Mouse (Mus musculus) MEL (cell line): ENCODE measurements around the gene Brinp1. TPM values are rescaled to one million over a fixed set of nuclear protein-coding genes. Genes with fewer than 3 reads are reported as not detected.

Source experiments
- DNase-seq: peaks from one replicate; pipeline ENCODE4 v3.0.0; 2011; ENCODE audit warnings: low read depth, low spot score
- H3K27ac ChIP-seq: 2 replicates; pipeline ENCODE4 v1.5.1; 2012; ENCODE audit warnings: low read depth, mild to moderate bottlenecking, control low read depth, low read length, moderate library complexity; ENCODE audit not compliant: control insufficient read depth
- H3K27me3 ChIP-seq, 2 experiments: fragments of 150-350 bp in 1 of 2; sonication (generic) in 1 of 2; 2 replicates each; pipeline ENCODE4 v1.6.1; 2012; ENCODE audit warnings: low read length in 2 of 2, mild to moderate bottlenecking in 2 of 2, improper control_type of control experiment in 1 of 2, moderate library complexity in 1 of 2; ENCODE audit not compliant: insufficient read depth in 2 of 2, control insufficient read depth in 1 of 2
- H3K36me3 ChIP-seq, 2 experiments: 2 replicates each; pipeline ENCODE4 v1.6.1; 2012 to 2014; ENCODE audit warnings: low read length in 2 of 2, improper control_type of control experiment in 1 of 2, inconsistent platforms in 1 of 2, mild to moderate bottlenecking in 1 of 2; ENCODE audit not compliant: insufficient read depth in 2 of 2, control insufficient read depth in 1 of 2
- H3K4me1 ChIP-seq, 2 experiments: fragments of 150-350 bp in 1 of 2; sonication (generic) in 1 of 2; 2 replicates each; pipeline ENCODE4 v1.6.1; 2012; ENCODE audit warnings: low read length in 2 of 2, improper control_type of control experiment in 1 of 2, mild to moderate bottlenecking in 1 of 2; ENCODE audit not compliant: insufficient read depth in 2 of 2, control insufficient read depth in 1 of 2
- H3K4me3 ChIP-seq, 2 experiments: fragments of 150-350 bp in 1 of 2; sonication (generic) in 1 of 2; 2 replicates each; pipeline ENCODE4 v1.5.1; 2012; ENCODE audit warnings: low read depth in 2 of 2, low read length in 2 of 2, mild to moderate bottlenecking in 2 of 2, moderate library complexity in 2 of 2, control low read depth in 1 of 2, improper control_type of control experiment in 1 of 2; ENCODE audit not compliant: control insufficient read depth in 1 of 2, insufficient read depth in 1 of 2
- H3K79me2 ChIP-seq: 2 replicates; pipeline ENCODE4 v1.6.1; 2012; ENCODE audit warnings: mild to moderate bottlenecking, low read length, moderate library complexity; ENCODE audit not compliant: control insufficient read depth, poor library complexity, insufficient read depth
- H3K9ac ChIP-seq: 2 replicates; pipeline ENCODE4 v1.6.1; 2012; ENCODE audit warnings: low read depth, mild to moderate bottlenecking, control low read depth, low read length, moderate library complexity; ENCODE audit not compliant: control insufficient read depth, poor library complexity, severe bottlenecking
- H3K9me3 ChIP-seq: fragments of 150-350 bp; sonication (generic); replicated peaks from 2 replicates; pipeline ENCODE4 v1.6.1; 2012; ENCODE audit warnings: mild to moderate bottlenecking, low read length, improper control_type of control experiment, moderate library complexity; ENCODE audit not compliant: insufficient read depth
- BHLHE40 ChIP-seq: IDR thresholded peaks from 2 replicates; pipeline ENCODE4 v1.6.1; 2012; ENCODE audit warnings: low read depth, mild to moderate bottlenecking, inconsistent platforms, low read length, improper control_type of control experiment, borderline replicate concordance
- CHD1 ChIP-seq: IDR thresholded peaks from 2 replicates; pipeline ENCODE4 v1.6.1; 2012; ENCODE audit warnings: low read depth, mild to moderate bottlenecking, inconsistent platforms, low read length, improper control_type of control experiment
- CTCF ChIP-seq, 3 experiments: IDR thresholded peaks in 2 of 3; conservative IDR thresholded peaks in 1 of 3; 2 replicates each; pipeline ENCODE4 v1.5.1; 2011 to 2012; ENCODE audit warnings: low read length in 3 of 3, low read depth in 2 of 3, mild to moderate bottlenecking in 2 of 3, improper control_type of control experiment in 1 of 3, inconsistent platforms in 1 of 3, mixed read lengths in 1 of 3, moderate library complexity in 1 of 3; ENCODE audit not compliant: control insufficient read depth in 1 of 3, insufficient read depth in 1 of 3, poor library complexity in 1 of 3, severe bottlenecking in 1 of 3
- ELF1 ChIP-seq: IDR thresholded peaks from 2 replicates; pipeline ENCODE4 v1.6.1; 2014; ENCODE audit warnings: low read depth, mild to moderate bottlenecking, inconsistent platforms, low read length, improper control_type of control experiment, moderate library complexity
- HCFC1 ChIP-seq: IDR thresholded peaks from 2 replicates; pipeline ENCODE4 v1.6.1; 2012; ENCODE audit warnings: low read depth, mild to moderate bottlenecking, inconsistent platforms, low read length, improper control_type of control experiment, moderate library complexity
- JUND ChIP-seq: IDR thresholded peaks from 2 replicates; pipeline ENCODE4 v1.6.1; 2011; ENCODE audit warnings: low read depth, mild to moderate bottlenecking, improper control_type of control experiment, low read length
- KAT2A ChIP-seq: conservative IDR thresholded peaks from 2 replicates; pipeline ENCODE4 v1.6.1; 2012; ENCODE audit warnings: low read depth, low read length, improper control_type of control experiment, inconsistent platforms
- MAFK ChIP-seq: IDR thresholded peaks from 2 replicates; pipeline ENCODE4 v1.6.1; 2011; ENCODE audit warnings: low read depth, mild to moderate bottlenecking, low read length, improper control_type of control experiment, borderline replicate concordance
- MAX ChIP-seq: IDR thresholded peaks from 2 replicates; pipeline ENCODE4 v1.6.1; 2011; ENCODE audit warnings: low read length, improper control_type of control experiment
- MAZ ChIP-seq: IDR thresholded peaks from 2 replicates; pipeline ENCODE4 v1.6.1; 2012; ENCODE audit warnings: low read depth, mild to moderate bottlenecking, inconsistent platforms, low read length, improper control_type of control experiment
- MEF2A ChIP-seq: IDR thresholded peaks from 2 replicates; pipeline ENCODE4 v1.6.1; 2014; ENCODE audit warnings: low read depth, mild to moderate bottlenecking, inconsistent platforms, low read length, improper control_type of control experiment; ENCODE audit not compliant: poor library complexity, insufficient replicate concordance, severe bottlenecking; ENCODE audit errors: extremely low read depth
- MXI1 ChIP-seq: IDR thresholded peaks from 2 replicates; pipeline ENCODE4 v1.6.1; 2011; ENCODE audit warnings: mild to moderate bottlenecking, low read depth, low read length, improper control_type of control experiment
- MYC ChIP-seq: IDR thresholded peaks from 2 replicates; pipeline ENCODE4 v1.6.1; 2011; ENCODE audit warnings: low read depth, mild to moderate bottlenecking, low read length, improper control_type of control experiment, moderate library complexity
- NRF1 ChIP-seq: IDR thresholded peaks from 2 replicates; pipeline ENCODE4 v1.6.1; 2014; ENCODE audit warnings: low read depth, mild to moderate bottlenecking, inconsistent platforms, low read length, improper control_type of control experiment, moderate library complexity; ENCODE audit not compliant: poor library complexity, insufficient read depth, severe bottlenecking
- POLR2A ChIP-seq, 2 experiments: IDR thresholded peaks; 2 replicates each; pipeline ENCODE4 v1.6.1; 2011 to 2012; ENCODE audit warnings: low read length in 2 of 2, mild to moderate bottlenecking in 2 of 2, control low read depth in 1 of 2, improper control_type of control experiment in 1 of 2, low read depth in 1 of 2, moderate library complexity in 1 of 2; ENCODE audit not compliant: control insufficient read depth in 1 of 2, insufficient read depth in 1 of 2, poor library complexity in 1 of 2
- POLR2AphosphoS2 ChIP-seq: IDR thresholded peaks from 2 replicates; pipeline ENCODE4 v1.6.1; 2011; ENCODE audit warnings: low read length, improper control_type of control experiment
- POLR2AphosphoS5 ChIP-seq: IDR thresholded peaks from 2 replicates; pipeline ENCODE4 v1.6.1; 2012; ENCODE audit warnings: low read depth, borderline replicate concordance, mild to moderate bottlenecking, inconsistent platforms, low read length, moderate library complexity, mixed read lengths
- RAD21 ChIP-seq: IDR thresholded peaks from 2 replicates; pipeline ENCODE4 v1.6.1; 2011; ENCODE audit warnings: mild to moderate bottlenecking, low read depth, low read length, improper control_type of control experiment
- RCOR1 ChIP-seq: IDR thresholded peaks from 2 replicates; pipeline ENCODE4 v1.6.1; 2012; ENCODE audit warnings: low read depth, mild to moderate bottlenecking, inconsistent platforms, low read length, improper control_type of control experiment
- SIN3A ChIP-seq: IDR thresholded peaks from 2 replicates; pipeline ENCODE4 v1.6.1; 2012; ENCODE audit warnings: low read length, improper control_type of control experiment, inconsistent platforms
- TAL1 ChIP-seq: IDR thresholded peaks from 2 replicates; pipeline ENCODE4 v1.6.1; 2012; ENCODE audit warnings: mild to moderate bottlenecking, inconsistent platforms, low read length, moderate library complexity, mixed read lengths
- UBTF ChIP-seq: IDR thresholded peaks from 2 replicates; pipeline ENCODE4 v1.6.1; 2012; ENCODE audit warnings: low read depth, mild to moderate bottlenecking, inconsistent platforms, low read length, improper control_type of control experiment, moderate library complexity, borderline replicate concordance; ENCODE audit not compliant: insufficient read depth
- USF1 ChIP-seq: IDR thresholded peaks from 2 replicates; pipeline ENCODE4 v1.6.1; 2014; ENCODE audit warnings: low read depth, mild to moderate bottlenecking, inconsistent platforms, low read length, improper control_type of control experiment, moderate library complexity
- ZKSCAN1 ChIP-seq: IDR thresholded peaks from 2 replicates; pipeline ENCODE4 v1.6.1; 2012; ENCODE audit warnings: low read depth, mild to moderate bottlenecking, inconsistent platforms, low read length, improper control_type of control experiment, moderate library complexity
- ZMIZ1 ChIP-seq: IDR thresholded peaks from 2 replicates; pipeline ENCODE4 v1.6.1; 2012; ENCODE audit warnings: low read depth, mild to moderate bottlenecking, inconsistent platforms, low read length, improper control_type of control experiment, moderate library complexity
- ZNF384 ChIP-seq: IDR thresholded peaks from 2 replicates; pipeline ENCODE4 v1.6.1; 2012; ENCODE audit warnings: low read depth, mild to moderate bottlenecking, inconsistent platforms, low read length, improper control_type of control experiment
- polyA plus RNA-seq, 2 experiments: library from polyadenylated mRNA; stranded (reverse) in 1 of 2; unstranded in 1 of 2; fragments of >175 nt in 1 of 2; fragments of >200 nt in 1 of 2; gene quantifications; 2 replicates each; pipeline versions ENCODE4 v1.2.1 to v1.2.4; 2012; ENCODE audit warnings: low replicate concordance in 2 of 2, low read depth in 1 of 2; ENCODE audit not compliant: insufficient read length in 2 of 2, insufficient read depth in 1 of 2, missing spikeins in 1 of 2
- total RNA-seq: library from RNA; depleted of rRNA; stranded (reverse); fragments of 300-350 nt; gene quantifications from 2 replicates; pipeline ENCODE4 v1.2.3, GENCODE M21; 2012

Gene Brinp1
- total and polyA plus RNA-seq, 3 experiments: not detected

- no peak for TF ChIP-seq NRF1
- TF ChIP-seq MEF2A: no peak
- no peak for TF ChIP-seq SIN3A
- no peak for TF ChIP-seq CTCF (IDR thresholded peaks at IDR 0.05 in 2 of 3, conservative IDR thresholded peaks at IDR 0.05 in 1 of 3; ENCODE audit: control insufficient read depth in 1 of 3, insufficient read depth in 1 of 3, low read depth in 2 of 3, low read length in 3 of 3, poor library complexity in 1 of 3, severe bottlenecking in 1 of 3)
- no peak for TF ChIP-seq JUND
- no peak for TF ChIP-seq USF1
- no peak for TF ChIP-seq BHLHE40
- TF ChIP-seq POLR2AphosphoS2: no peak
- TF ChIP-seq MXI1: no peak
- no peak for TF ChIP-seq UBTF
- no peak for TF ChIP-seq ZNF384
- no peak for TF ChIP-seq POLR2AphosphoS5
- TF ChIP-seq POLR2A (IDR thresholded peaks at IDR 0.05; ENCODE audit: control insufficient read depth in 1 of 2, insufficient read depth in 1 of 2, low read depth in 1 of 2, low read length in 2 of 2, poor library complexity in 1 of 2): no peak
- Histone ChIP-seq H3K9me3 (no peaks in the 10 kb centered on the region), H3K4me1 (no peaks in the 10 kb centered on the region), H3K36me3 (no peaks in the 10 kb centered on the region), H3K27me3 (no peaks in the 10 kb centered on the region), H3K9ac (no peak overlapping the region), H3K79me2 (no peaks in the 10 kb centered on the region), H3K4me3 (no peak overlapping the region), H3K27ac (no peak overlapping the region)
- no peak for DNase-seq
Measured at GRCm38 (mm10) chr4:68872028-68872427, 82.2 kb downstream of the Brinp1 start.

GRCm38 (mm10) chr4:68865135-68865767 is 88.9 kb downstream of the Brinp1 start:
- no peak overlapping the region for H3K27ac ChIP-seq
- no peaks in the 10 kb centered on the region for H3K36me3 ChIP-seq
- no peak overlapping the region for H3K4me3 ChIP-seq
- TF ChIP-seq HCFC1 (no peak), POLR2A (IDR thresholded peaks at IDR 0.05; ENCODE audit: control insufficient read depth in 1 of 2, insufficient read depth in 1 of 2, low read depth in 1 of 2, low read length in 2 of 2, poor library complexity in 1 of 2) (no peak), RAD21 (no peak), CHD1 (no peak), RCOR1 (no peak), MAFK (no peak), MEF2A (no peak), MAZ (no peak), USF1 (no peak), BHLHE40 (no peak), ZMIZ1 (no peak), MYC (no peak), ELF1 (no peak), TAL1 (no peak), ZKSCAN1 (no peak), MAX (no peak), KAT2A (no peak)
- DNase-seq: no peak
- no peaks in the 10 kb centered on the region for H3K79me2 ChIP-seq
- H3K4me1 ChIP-seq: no peaks in the 10 kb centered on the region
- H3K9ac ChIP-seq: no peak overlapping the region
- no peaks in the 10 kb centered on the region for H3K27me3 ChIP-seq
- H3K9me3 ChIP-seq: no peaks in the 10 kb centered on the region
